Mouse (Mus musculus): ENCODE data around the gene Vac14.

Vac14 gene

DNA sequence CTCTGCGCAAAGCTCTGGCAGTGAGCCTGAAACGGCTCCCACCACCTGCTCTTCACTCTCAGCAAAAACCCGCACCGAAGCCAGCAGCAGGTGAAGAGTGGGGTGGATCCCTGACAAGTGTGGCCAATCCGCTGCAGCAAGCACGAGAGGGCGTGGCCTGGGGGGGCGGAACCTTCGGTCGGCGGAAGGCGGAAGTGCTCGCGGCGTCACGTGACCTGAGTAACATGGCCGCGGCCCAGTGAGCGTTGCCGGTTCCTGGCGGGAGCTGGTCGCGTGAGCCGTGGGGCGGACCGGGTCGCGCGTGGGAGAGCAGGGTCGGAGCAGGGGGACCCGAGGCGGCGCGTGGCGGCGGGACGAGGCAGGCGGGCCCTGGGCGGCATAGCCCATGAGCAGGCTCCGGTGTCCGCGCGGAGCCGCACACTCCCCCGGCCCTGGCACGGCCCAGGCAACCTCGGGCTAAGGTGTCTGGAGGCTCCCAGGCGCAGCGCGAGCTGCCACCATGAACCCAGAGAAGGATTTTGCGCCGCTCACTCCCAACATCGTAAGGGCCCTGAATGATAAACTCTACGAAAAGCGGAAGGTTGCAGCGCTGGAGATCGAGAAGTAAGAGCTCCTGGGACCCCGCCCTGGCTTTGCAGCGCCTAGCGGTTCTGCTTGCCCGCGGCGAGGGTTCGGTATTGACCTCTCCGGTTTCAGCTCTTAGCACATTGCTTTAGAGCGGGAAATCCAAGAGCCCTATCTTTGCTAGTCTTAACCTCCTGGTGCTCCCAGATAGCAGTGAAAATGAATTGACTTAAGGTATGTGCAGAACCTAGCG lies at the start of gene Vac14:
Gene Vac14, plus strand, starts transcription at position 195 of the 817 bp plus-strand sequence.
- DNase-seq (ENCODE audit: low read depth in 2 of 2, low spot score in 2 of 2), result peak; percentile 97 to 99

DNA sequence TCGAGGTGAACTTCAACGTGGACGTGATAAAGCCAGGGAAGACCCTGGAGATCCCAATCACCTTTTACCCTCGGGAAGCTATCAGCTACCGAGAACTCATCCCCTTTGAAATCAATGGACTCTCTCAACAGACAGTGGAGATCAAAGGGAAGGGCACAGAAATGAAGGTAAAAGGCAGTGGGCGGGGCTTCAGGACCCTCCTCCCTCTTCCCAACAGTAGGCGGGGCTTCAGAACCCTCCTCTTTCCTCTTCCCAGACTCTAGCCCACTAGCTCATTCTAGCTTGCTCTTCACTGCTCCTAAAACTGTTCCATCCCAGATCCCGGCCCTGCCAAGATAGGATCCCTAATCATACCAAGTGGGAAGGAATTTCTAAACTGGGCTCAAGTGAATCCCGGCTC lies 25.7 kb upstream of the Vac14 start:
- no peak for DNase-seq (ENCODE audit: low read depth in 2 of 2, low spot score in 2 of 2)

DNA sequence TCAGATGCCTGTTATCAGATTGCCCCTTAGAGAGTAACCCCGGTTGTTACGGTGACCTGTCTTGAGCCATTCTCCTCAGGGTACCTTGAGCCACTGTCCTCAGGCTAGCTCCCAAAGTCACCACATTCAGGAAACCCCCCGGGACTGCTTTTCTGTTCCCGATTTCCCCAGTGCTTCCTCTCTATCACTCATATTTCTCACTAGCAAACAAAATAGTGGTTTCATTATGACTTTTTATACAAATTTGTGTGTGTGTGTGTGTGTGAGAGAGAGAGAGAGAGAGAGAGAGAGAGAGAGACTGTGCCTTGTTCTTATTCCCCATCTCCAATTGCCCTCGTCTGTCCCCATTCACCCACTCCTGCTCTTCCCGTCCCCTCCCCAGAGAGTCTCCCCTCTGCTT lies 24.2 kb upstream of the Vac14 start:
- DNase-seq (ENCODE audit: low read depth in 2 of 2, low spot score in 2 of 2), result no peak

DNA sequence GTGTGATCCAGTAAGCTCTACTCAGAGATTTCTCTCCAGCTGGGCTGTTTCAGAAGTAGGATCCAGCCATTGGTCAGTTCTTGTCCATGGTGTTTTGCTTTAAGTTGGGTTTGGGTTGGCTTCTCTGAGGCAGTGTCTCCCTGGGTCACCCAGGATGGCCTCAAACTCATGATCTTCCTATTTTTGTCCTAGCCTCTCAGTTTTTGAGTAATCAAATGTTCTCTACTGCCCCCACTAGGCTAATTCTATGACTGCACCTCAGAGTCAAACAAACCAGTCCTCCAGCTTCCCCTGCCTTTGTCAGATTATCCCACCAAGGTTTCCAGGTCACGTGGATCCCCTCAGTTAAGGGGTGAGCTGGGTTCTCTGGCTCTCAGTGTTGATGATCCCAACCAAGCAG lies 13.8 kb upstream of the Vac14 start:
- peak in 1 of 2 experiments; percentile 39 for DNase-seq (ENCODE audit: low read depth in 2 of 2, low spot score in 2 of 2)

DNA sequence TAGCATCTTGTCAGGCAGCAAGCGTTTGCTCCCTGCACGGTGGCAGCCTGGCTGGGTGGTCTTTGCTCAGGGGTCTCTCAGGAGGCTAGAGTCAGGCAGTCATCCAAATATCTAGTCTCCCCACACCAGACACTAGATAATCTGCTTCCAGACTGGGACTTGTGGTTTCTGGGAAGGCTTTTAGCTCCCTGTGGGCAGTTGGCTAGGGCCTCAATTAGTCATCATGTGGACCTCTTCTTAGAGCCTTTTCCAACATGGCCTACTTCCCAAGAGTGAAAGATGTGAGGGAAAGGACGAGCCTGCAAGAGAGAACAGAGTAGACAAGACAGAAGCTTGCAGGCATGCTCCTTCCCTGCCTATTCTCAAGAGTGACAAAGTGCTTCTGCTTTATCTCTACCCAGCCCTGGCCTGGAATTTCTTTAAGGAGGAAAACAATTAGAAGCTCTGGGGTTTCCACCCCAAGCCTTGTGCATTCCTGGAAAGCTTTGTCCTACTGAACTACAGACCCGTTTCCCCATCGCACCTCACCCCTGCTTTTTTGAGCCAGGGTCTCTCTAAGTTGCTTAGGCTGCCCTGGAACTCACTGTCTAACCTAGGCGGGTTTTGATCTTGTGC lies 12.9 kb upstream of the Vac14 start:
- DNase-seq (ENCODE audit: low read depth in 2 of 2, low spot score in 2 of 2), result no peak

DNA sequence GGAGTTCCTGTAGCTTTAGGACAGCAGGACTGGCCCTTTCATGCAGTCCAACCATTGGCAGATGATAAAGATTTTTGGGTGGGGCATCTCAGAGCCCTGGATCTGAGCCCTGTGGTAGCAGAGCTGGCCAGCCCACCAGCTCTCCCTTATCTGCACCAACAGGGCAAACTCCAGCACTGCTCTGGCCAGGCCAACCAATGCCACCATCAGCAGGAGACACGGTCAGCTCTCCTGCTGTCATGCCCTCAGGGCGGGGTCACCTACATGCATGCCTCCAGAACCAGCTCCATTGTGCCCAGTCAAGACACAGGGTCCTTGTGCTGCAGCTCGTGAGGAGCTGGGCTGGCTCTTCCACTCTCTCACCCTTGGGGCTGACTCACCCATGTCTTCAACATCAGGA lies 2.7 kb upstream of the Vac14 start:
- no peak for DNase-seq (ENCODE audit: low read depth in 2 of 2, low spot score in 2 of 2)

DNA sequence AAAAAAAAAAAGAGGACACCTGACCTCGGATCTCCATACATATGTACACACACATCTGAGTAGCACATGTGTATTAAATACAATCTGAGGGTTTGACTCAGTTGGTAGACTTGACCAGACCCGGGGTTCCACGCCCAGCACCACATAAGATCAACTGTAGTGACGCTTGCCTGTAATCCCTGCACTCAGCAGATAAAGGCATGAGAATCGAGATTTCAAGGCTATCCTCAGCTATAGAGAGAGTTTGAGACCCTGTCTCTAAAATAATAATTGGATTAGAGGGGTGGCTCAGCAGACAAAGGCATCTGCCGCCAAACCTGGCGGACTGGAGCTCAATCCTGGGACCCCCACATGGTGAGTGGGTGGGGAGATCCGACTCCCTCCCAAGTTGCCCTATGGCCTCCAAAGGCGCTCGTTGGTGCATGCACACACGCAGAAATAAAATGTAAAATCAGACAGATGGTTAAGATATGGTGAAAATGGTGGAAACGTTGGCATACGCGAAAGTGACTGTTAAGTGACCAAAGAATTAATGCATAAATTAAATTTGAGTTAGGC lies 505 bp upstream of the Vac14 start:
- no peak for DNase-seq (ENCODE audit: low read depth in 2 of 2, low spot score in 2 of 2)

DNA sequence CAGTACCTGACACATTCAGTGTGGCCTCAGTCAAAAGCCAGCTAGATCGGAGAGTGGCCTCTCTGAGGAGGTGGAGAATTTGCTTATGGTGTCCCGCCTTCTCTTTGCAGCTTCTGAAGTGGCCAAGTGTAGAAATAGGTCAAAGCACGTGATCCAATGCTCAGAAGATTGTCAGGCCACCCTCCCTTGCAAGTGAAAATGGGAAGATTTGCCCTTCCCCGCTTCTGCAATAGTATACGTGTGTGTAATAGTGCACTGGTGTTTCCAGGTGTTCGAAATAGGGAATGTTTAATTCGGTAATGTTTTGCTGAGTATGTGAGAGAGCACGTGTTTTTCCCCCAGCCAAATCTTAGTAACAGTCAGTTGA lies 806 bp downstream of the Vac14 start:
- no peak for DNase-seq (ENCODE audit: low read depth in 2 of 2, low spot score in 2 of 2)

DNA sequence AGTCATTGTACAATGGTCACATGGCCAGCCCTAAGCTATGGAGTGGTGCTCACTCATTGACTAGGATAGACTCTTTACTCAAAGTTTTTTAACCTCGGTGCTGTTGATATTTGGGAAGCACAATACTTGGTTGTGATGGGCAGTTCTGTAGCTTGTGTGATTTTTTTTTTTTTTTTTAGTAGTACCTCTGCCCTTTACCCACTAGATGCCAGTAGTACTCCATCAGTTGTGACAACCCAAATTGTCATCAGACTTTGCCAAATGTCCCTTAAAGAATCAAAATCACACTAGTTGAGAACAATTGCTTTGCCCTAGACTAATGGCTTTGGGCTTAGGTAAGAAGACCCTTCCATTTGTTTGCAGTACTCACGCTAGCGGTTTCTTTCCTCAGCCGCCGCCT lies 1.5 kb downstream of the Vac14 start:
- DNase-seq (ENCODE audit: low read depth in 2 of 2, low spot score in 2 of 2), result no peak

DNA sequence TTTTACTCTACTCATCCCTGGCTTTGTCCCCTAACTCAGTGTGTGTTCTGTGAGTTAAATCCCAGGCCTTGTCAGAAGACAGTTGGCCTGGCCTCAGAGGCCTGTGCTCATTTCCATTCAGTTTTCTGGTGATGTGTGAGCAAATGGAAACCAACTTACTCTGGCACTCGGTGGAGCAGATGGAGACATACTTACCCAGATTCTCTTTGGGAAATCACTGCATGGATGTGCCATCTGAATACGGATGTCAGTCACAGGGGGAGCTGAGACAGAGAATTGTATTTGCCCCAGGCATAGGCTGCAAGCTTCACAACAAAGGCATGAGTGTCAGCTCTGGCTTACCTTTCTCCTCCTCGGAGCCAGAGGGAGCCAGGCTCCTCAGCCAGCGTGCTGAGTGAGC lies 8.0 kb downstream of the Vac14 start:
- no peak for DNase-seq (ENCODE audit: low read depth in 2 of 2, low spot score in 2 of 2)

DNA sequence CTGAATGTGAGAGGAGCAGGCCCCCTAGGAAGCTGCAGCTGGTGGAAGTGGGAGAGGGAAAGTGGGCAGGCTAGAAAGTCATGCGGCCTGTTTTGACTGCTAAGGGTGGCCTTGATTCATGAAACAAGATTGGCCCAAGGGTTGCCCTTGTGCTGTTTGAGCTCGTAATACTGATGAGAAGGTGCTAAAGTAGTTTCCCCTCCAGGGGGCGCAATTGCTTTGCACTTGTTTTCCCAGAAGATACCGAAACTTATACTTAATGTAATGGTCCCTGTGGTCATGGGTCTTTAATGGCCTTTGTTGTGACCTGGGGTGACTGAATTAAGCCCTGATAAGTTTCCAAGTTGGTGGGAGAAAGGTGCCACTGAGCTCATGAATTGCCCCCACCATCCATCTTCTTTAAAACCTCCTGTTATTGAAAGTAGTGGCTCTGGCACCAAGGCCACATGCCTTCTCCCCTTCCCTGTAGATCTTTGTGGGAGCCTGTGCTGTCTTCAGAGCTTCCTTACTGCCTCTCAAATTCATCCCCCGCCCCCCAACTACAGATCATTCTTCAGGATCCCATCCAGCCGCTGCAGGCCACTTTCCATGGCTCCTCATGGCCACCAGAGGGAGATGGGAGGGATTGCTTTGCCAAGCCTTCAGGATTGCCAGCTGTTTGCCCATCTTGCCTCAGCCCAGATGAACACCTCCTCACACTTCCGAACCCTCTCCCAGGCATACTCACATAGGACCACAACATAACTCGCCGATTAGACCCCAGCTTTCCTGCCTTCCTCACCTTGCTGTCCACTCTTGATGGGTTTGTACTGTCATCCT lies 11.1 kb downstream of the Vac14 start:
- peak; percentile 14 to 37 for DNase-seq (ENCODE audit: low read depth in 2 of 2, low spot score in 2 of 2)

DNA sequence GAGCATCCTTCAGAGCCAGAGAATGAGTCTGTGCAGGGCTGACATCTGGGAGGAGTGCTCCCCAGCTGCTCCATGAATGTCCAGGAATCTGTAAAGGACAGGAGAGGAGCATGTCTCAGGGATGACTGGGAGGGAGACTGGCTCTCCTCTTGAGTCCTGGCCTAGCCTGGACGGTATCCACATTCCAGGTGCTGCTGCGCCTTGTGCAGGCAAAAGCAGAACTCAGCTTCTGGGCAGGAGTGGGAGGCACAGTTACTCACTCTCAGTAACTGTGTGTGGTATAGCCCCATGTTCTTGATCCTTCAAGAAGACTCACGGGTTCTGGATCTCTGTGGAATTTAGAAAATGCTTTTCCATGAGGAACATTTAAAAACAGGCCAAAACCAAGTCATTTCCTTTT lies 11.7 kb downstream of the Vac14 start:
- DNase-seq (ENCODE audit: low read depth in 2 of 2, low spot score in 2 of 2), result no peak

DNA sequence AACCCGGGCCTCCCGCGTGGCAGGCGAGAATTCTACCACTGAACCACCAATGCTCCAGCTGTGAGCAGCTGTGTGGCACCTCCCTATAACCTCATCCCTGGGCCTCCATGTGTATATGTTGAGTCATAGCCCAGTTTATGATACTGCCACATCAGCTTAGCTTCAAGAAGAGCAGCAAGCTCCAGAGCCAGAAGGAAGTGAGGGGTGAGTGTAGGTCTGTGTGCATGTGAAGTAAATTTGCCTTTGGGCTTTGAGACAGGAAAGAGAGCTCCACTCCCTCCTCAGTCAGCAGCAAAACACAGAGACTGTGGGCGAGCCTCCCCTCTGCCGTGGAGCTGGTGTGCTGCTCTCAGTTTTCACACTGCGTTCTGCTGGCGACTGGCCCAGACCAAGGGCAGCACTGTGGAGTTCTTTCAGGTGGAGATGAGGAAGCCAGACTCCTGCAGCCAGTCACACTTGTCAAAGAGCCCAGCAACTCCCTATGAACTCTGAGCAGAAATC lies 12.2 kb downstream of the Vac14 start:
- DNase-seq (ENCODE audit: low read depth in 2 of 2, low spot score in 2 of 2), result no peak

DNA sequence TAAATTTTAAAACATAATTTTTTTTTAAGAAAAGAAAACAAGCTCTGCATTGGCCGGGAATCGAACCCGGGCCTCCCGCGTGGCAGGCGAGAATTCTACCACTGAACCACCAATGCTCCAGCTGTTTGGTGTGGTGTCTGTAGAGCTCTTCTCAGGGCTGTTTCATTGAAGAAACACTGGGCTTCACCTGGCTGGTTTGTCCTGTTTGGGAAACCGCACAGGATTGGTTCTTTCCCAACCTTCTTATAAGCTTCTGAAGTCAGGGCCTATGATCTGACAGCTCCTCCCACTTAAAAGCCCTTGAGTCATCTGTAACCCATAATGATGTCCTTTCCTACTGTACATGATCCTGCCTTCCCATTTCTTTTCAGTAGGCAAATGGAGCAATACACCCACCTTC lies 12.8 kb downstream of the Vac14 start:
- no peak for DNase-seq (ENCODE audit: low read depth in 2 of 2, low spot score in 2 of 2)

DNA sequence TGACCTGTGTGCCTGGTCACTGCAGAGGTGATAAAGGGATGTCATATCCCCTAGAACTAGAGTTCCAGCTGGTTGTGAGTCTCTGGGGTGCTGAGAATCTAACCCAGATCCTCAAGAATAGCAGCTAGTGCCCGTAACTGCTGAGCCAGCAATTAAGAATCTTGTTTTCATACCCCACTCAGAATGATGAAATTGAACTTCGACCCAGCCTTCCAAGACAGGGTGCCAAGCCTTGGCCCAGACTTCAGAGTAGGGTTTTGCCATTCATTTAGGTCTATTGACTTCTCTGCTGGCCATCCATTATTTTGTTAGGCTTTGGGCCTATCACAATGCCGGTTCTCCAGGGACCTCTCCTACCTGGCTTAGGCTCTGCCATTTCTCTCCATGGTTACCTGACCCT lies 15.4 kb downstream of the Vac14 start:
- DNase-seq (ENCODE audit: low read depth in 2 of 2, low spot score in 2 of 2), result no peak

DNA sequence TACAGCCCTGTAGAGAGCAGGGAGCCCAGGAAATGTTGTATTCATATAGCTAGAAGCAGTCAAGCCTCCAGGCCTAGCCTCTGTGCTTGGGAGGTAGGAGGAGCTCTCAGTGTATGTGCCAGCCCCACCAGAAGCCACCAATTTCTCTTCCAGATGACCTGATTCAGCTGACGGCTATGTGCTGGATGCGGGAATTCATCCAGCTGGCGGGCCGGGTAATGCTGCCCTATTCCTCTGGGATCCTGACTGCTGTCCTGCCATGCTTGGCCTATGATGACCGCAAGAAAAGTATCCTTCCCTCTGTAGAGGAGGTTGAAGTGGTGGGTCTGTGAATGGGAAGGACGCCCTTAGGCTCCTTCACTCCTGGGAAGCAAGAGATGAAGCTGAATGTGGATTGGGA lies 17.8 kb downstream of the Vac14 start:
- DNase-seq (ENCODE audit: low read depth in 2 of 2, low spot score in 2 of 2), result no peak

DNA sequence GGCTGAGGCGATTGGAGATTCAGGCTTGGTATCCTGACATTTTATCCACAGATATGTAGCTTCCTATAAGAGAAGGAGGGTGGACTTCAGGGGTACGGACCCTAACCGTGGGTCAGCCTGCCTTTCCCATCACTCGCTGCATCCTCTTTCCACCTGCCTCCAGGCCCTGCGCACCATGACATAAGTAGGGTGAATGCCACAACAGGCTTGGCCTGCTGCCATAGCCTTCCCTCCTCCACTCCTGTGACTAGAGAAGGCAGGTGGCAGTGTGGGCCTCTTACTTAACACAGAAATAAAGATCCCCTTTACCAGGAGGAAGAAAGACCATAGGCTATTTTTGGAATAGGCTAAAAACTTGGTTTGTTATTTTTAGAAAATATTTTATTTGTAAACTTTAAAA lies 23.9 kb downstream of the Vac14 start:
- DNase-seq (ENCODE audit: low read depth in 2 of 2, low spot score in 2 of 2), result no peak

DNA sequence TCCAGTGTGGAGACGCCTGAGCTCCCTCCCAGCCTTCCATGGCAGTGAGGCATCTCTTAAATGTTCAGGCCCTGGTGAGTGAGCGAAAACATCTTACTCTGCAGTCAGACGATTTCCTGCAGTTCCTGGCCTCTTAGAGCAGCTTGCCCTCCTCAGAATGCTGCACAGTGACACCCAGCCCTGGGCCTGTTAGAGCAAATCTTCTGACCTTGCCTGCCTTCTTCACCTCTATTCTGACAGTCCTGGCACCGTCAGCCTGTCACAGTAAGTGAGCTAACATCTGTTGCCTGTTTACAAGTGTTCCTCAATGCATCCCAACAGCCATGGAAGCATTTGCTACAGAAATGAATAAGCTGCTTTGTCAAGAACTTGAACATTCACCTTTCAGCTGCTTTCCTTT lies 24.8 kb downstream of the Vac14 start:
- no peak for DNase-seq (ENCODE audit: low read depth in 2 of 2, low spot score in 2 of 2)

DNA sequence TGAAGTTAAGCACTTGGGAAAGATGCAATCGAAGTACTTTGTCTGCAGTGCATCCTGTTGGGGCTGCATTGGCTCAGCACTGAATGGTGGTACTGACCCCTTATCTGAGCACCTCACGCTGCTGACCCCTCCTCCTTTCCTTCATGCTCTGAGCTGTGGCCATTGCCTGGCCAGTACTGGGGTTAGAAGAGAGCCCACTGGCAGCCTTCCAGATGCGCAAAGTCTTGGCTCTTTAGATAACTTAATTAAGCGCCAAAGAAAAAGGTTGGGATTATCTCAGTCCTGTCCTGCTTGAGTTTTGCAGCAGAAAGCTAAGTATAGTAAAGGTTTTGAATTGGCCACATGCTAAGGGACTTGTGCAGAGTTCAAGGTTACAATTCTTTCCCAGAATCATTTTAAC lies 26.0 kb downstream of the Vac14 start:
- no peak for DNase-seq (ENCODE audit: low read depth in 2 of 2, low spot score in 2 of 2)

DNA sequence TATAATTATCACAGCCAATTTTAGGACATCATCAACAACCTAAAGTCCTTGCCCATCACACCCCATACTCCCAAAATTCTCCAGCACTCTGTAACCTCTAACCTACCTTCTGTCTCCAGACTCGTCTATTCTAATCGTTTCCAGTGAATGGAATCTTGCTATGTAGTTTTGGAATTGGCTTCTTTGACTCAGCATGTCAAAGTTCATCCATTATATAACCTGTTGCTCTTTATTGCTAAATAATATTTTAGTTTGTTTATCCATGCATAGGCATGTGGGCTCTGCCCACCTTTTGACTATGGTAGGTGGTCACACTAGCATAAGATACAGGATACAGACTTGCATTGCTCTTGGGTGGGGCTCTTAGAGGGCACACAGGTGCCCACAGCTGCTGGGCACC lies 26.5 kb downstream of the Vac14 start:
- no peak for DNase-seq (ENCODE audit: low read depth in 2 of 2, low spot score in 2 of 2)

DNA sequence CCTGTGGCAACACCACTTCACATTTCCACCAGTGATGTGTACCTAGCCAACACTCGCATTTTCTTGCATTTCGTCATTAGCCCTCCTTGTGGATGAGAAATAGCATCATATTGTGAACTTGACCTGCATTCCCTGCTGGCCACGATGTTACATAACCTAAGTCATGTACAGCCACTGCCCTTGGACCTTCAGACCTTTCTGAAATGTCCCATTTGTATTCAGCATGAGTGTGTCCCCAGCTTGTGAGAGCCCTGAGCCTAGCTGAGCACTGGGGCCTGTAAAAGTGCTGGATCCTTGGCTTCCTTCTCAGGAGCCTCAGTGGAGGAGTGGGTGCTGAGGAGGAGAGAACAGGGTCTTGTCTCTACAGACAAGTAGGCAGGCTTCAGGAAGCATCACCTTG lies 27.0 kb downstream of the Vac14 start:
- no peak for DNase-seq (ENCODE audit: low read depth in 2 of 2, low spot score in 2 of 2)

DNA sequence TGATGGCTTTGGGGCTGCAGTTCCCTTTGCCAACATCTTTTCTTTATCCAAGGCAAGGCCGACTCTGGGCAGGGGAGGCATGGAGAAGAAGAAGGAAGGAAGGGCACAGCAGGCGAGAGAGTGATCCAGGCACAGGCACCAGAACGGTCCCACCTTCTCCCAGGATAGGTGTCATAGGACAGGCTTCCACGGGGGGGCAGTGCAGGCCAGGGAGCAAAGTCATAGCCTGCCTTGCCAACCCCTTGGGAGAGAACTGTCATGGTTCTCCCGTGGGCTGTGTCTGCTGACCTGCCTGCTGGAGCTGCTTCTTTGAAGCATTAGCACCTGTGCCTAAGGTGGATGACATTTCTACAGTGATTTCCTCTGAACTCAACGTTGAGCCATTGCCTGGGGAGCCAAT lies 27.7 kb downstream of the Vac14 start:
- DNase-seq (ENCODE audit: low read depth in 2 of 2, low spot score in 2 of 2), result no peak

All from CD8-positive naive resting alpha-beta T cell, adult 2 months (primary cell).